Mouse (Mus musculus): Measurements from ENCODE around the gene Cep128. TPM values are rescaled to one million over a fixed set of nuclear protein-coding genes. Genes with fewer than 3 reads are reported as not detected.

Cep128 gene
- total and polyA plus RNA-seq, 3 experiments, result 8.9 to 109 (median 47.7) TPM

- Histone ChIP-seq H3K27me3 (ENCODE audit: insufficient read depth, low read length) (no peaks in the 10 kb centered on the region), H3K4me3 (ENCODE audit: low read depth, low read length) (no peak overlapping the region), H3K4me1 (ENCODE audit: insufficient read depth, low read depth, low read length) (0 out of 2 replicates have a peak, but pooled peaks cover 2% of the 10 kb centered on the region), H3K9me3 (replicated peaks) (no peaks in the 10 kb centered on the region), H3K36me3 (replicated peaks) (peaks cover 4% of the 10 kb centered on the region)
- DNase-seq (ENCODE audit: low spot score) (no peak), ATAC-seq (ENCODE audit: extremely low read depth, insufficient number of reproducible peaks, low FRiP score, poor library complexity, severe bottlenecking) (no peak)
- no peak for TF ChIP-seq GATA1 (IDR thresholded peaks at IDR 0.05; ENCODE audit: borderline replicate concordance, low read length)
- TF ChIP-seq TAL1 (conservative IDR thresholded peaks at IDR 0.05; ENCODE audit: low read depth, low read length), result no peak
- TF ChIP-seq GATA2 (IDR thresholded peaks at IDR 0.05; ENCODE audit: borderline replicate concordance, low read depth, low read length), result no peak
- TF ChIP-seq CTCF (IDR thresholded peaks at IDR 0.05; ENCODE audit: low read depth, low read length), result no peak
- TF ChIP-seq POLR2AphosphoS5 (IDR thresholded peaks at IDR 0.05; ENCODE audit: insufficient replicate concordance, low read depth, low read length), result no peak
These were observed 295.9 kb downstream of the Cep128 start for GRCm38 (mm10) chr12:91088271-91088670.

DNA sequence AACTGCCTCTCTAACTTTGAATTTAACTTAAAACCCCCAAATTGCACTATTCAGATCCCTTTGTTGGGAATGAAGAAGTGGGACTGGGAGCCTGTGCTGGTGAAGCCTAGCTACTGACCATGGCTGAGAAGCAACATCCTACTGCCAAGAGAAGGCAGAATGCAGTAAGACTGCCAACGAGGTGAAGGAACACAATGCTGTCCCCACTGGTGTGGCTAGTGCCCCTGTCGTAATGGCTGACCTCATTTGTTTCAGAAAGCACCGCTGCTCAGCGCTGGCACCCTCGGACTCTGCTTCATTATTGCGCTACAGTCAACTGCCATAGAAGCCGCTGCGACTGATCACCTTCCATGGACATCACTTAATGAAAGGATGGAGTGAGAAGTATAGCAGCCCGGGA, 298.2 kb downstream of the Cep128 start:
- ATAC-seq (ENCODE audit: extremely low read depth, insufficient number of reproducible peaks, low FRiP score, poor library complexity, severe bottlenecking), result no peak

DNA sequence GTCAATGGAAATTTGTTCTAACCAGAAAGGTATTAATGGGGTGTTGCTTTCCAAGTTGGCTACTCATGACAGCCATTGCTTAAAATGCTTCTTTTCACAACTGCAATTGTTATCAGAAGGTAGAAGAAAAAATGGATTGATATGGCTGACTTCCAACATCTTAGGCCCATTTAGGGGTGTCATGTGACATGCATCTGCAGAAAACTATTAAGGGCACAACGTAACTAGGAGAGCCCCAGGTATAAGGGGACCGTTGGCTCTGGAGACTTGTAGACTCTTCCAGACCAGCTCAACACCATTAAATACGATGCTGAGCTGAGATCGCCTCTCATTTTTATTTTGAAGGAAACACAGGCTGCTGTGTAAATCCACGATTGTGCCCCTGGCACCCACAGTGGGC, 308.6 kb downstream of the Cep128 start:
- H3K27me3 ChIP-seq (ENCODE audit: insufficient read depth, low read length), result no peaks in the 10 kb centered on the region
- no peak for DNase-seq (ENCODE audit: low spot score)
- no peak overlapping the region for H3K4me3 ChIP-seq (ENCODE audit: low read depth, low read length)
- ATAC-seq (ENCODE audit: extremely low read depth, insufficient number of reproducible peaks, low FRiP score, poor library complexity, severe bottlenecking), result no peak
- TF ChIP-seq POLR2AphosphoS5 (IDR thresholded peaks at IDR 0.05; ENCODE audit: insufficient replicate concordance, low read depth, low read length) (no peak), GATA2 (IDR thresholded peaks at IDR 0.05; ENCODE audit: borderline replicate concordance, low read depth, low read length) (no peak), CTCF (IDR thresholded peaks at IDR 0.05; ENCODE audit: low read depth, low read length) (no peak), GATA1 (IDR thresholded peaks at IDR 0.05; ENCODE audit: borderline replicate concordance, low read length) (no peak), TAL1 (conservative IDR thresholded peaks at IDR 0.05; ENCODE audit: low read depth, low read length) (no peak)
- H3K4me1 ChIP-seq (ENCODE audit: insufficient read depth, low read depth, low read length), result no peaks in the 10 kb centered on the region
- H3K9me3 ChIP-seq (replicated peaks), result no peaks in the 10 kb centered on the region
- peaks cover 17% of the 10 kb centered on the region for H3K36me3 ChIP-seq (replicated peaks)

More for the DNA sequence above, 298.2 kb downstream of the Cep128 start:
- no peak for TF ChIP-seq GATA2 (IDR thresholded peaks at IDR 0.05; ENCODE audit: borderline replicate concordance, low read depth, low read length)
- no peak for TF ChIP-seq TAL1 (conservative IDR thresholded peaks at IDR 0.05; ENCODE audit: low read depth, low read length)
- no peak for TF ChIP-seq CTCF (IDR thresholded peaks at IDR 0.05; ENCODE audit: low read depth, low read length)
- no peak for TF ChIP-seq POLR2AphosphoS5 (IDR thresholded peaks at IDR 0.05; ENCODE audit: insufficient replicate concordance, low read depth, low read length)
- no peak for TF ChIP-seq GATA1 (IDR thresholded peaks at IDR 0.05; ENCODE audit: borderline replicate concordance, low read length)
- Histone ChIP-seq H3K9me3 (replicated peaks) (no peaks in the 10 kb centered on the region), H3K36me3 (replicated peaks) (peaks cover 8% of the 10 kb centered on the region), H3K4me1 (ENCODE audit: insufficient read depth, low read depth, low read length) (0 out of 2 replicates have a peak, but pooled peaks cover 2% of the 10 kb centered on the region), H3K27me3 (ENCODE audit: insufficient read depth, low read length) (no peaks in the 10 kb centered on the region), H3K4me3 (ENCODE audit: low read depth, low read length) (no peak overlapping the region)
- no peak for DNase-seq (ENCODE audit: low spot score)

DNA sequence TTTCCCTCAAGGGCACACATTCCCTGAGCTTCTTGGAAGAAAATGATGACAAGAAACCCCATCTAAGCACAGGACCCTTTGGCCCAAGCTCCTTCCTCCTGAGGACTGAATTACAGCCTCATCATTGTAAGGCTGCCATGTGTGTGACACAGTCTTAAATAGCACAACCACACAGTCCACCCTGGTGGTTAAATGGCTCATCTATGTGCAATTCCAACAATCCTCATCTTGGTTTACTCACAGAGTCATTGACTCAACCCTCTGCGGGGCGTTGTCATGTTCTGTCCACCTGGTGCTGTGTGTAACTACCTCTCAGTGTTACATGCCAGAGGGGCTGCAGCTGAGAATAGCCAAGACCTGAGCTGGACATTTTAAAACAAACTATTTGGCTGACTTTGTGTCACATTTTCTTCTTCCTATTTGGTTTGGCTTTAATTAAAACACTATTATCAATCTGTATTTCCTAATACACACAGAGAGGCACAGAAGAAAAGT, 313.6 kb downstream of the Cep128 start:
- no peak overlapping the region for H3K4me3 ChIP-seq (ENCODE audit: low read depth, low read length)
- DNase-seq (ENCODE audit: low spot score) (no peak), ATAC-seq (ENCODE audit: extremely low read depth, insufficient number of reproducible peaks, low FRiP score, poor library complexity, severe bottlenecking) (no peak)
- TF ChIP-seq CTCF (IDR thresholded peaks at IDR 0.05; ENCODE audit: low read depth, low read length) (no peak), POLR2AphosphoS5 (IDR thresholded peaks at IDR 0.05; ENCODE audit: insufficient replicate concordance, low read depth, low read length) (no peak), GATA2 (IDR thresholded peaks at IDR 0.05; ENCODE audit: borderline replicate concordance, low read depth, low read length) (no peak), TAL1 (conservative IDR thresholded peaks at IDR 0.05; ENCODE audit: low read depth, low read length) (no peak), GATA1 (IDR thresholded peaks at IDR 0.05; ENCODE audit: borderline replicate concordance, low read length) (no peak)
- peaks cover 11% of the 10 kb centered on the region for H3K36me3 ChIP-seq (replicated peaks)
- no peaks in the 10 kb centered on the region for H3K9me3 ChIP-seq (replicated peaks)
- no peaks in the 10 kb centered on the region for H3K27me3 ChIP-seq (ENCODE audit: insufficient read depth, low read length)
- 0 out of 2 replicates have a peak, but pooled peaks cover under 1% of the 10 kb centered on the region for H3K4me1 ChIP-seq (ENCODE audit: insufficient read depth, low read depth, low read length)

GRCm38 (mm10) chr12:91067083-91067441, 317.1 kb downstream of the Cep128 start:
- Histone ChIP-seq H3K4me1 (ENCODE audit: insufficient read depth, low read depth, low read length) (peaks cover 4% of the 10 kb centered on the region; the same call in 1 of the 2 replicates), H3K36me3 (replicated peaks) (peaks cover 12% of the 10 kb centered on the region), H3K9me3 (replicated peaks) (no peaks in the 10 kb centered on the region), H3K27me3 (ENCODE audit: insufficient read depth, low read length) (no peaks in the 10 kb centered on the region), H3K4me3 (ENCODE audit: low read depth, low read length) (no peak overlapping the region)
- no peak for DNase-seq (ENCODE audit: low spot score)
- no peak for ATAC-seq (ENCODE audit: extremely low read depth, insufficient number of reproducible peaks, low FRiP score, poor library complexity, severe bottlenecking)
- TF ChIP-seq CTCF (IDR thresholded peaks at IDR 0.05; ENCODE audit: low read depth, low read length), result no peak
- TF ChIP-seq GATA2 (IDR thresholded peaks at IDR 0.05; ENCODE audit: borderline replicate concordance, low read depth, low read length), result no peak
- TF ChIP-seq POLR2AphosphoS5 (IDR thresholded peaks at IDR 0.05; ENCODE audit: insufficient replicate concordance, low read depth, low read length), result no peak
- TF ChIP-seq TAL1 (conservative IDR thresholded peaks at IDR 0.05; ENCODE audit: low read depth, low read length), result no peak
- no peak for TF ChIP-seq GATA1 (IDR thresholded peaks at IDR 0.05; ENCODE audit: borderline replicate concordance, low read length)

- TF ChIP-seq TAL1 (conservative IDR thresholded peaks at IDR 0.05; ENCODE audit: low read depth, low read length), result no peak
- no peak for TF ChIP-seq GATA1 (IDR thresholded peaks at IDR 0.05; ENCODE audit: borderline replicate concordance, low read length)
- no peak for TF ChIP-seq CTCF (IDR thresholded peaks at IDR 0.05; ENCODE audit: low read depth, low read length)
- TF ChIP-seq POLR2AphosphoS5 (IDR thresholded peaks at IDR 0.05; ENCODE audit: insufficient replicate concordance, low read depth, low read length), result no peak
- no peak for TF ChIP-seq GATA2 (IDR thresholded peaks at IDR 0.05; ENCODE audit: borderline replicate concordance, low read depth, low read length)
- H3K36me3 ChIP-seq (replicated peaks), result peaks cover 12% of the 10 kb centered on the region
- H3K27me3 ChIP-seq (ENCODE audit: insufficient read depth, low read length), result no peaks in the 10 kb centered on the region
- no peaks in the 10 kb centered on the region for H3K9me3 ChIP-seq (replicated peaks)
- DNase-seq (ENCODE audit: low spot score) (no peak), ATAC-seq (ENCODE audit: extremely low read depth, insufficient number of reproducible peaks, low FRiP score, poor library complexity, severe bottlenecking) (no peak)
- H3K4me3 ChIP-seq (ENCODE audit: low read depth, low read length), result no peak overlapping the region
- H3K4me1 ChIP-seq (ENCODE audit: insufficient read depth, low read depth, low read length), result peaks cover 4% of the 10 kb centered on the region; the same call in 1 of the 2 replicates
These were observed 317.7 kb downstream of the Cep128 start for GRCm38 (mm10) chr12:91066286-91067082.

Measured in G1E (cell line).